Mouse (Mus musculus) cerebellum, adult 9-10 months (tissue): ENCODE measurements around the gene Fstl4.

Experiments
- DNase-seq: peaks from one replicate; pipeline ENCODE4 v3.0.0; 2022

Gene Fstl4

GRCm38 (mm10) chr11:52764461-52764893, at the start of gene Fstl4:
Gene Fstl4 (plus strand): TSS chr11:52764634.
- peak; percentile 47 for DNase-seq

- DNase-seq, result no peak
Observed at GRCm38 (mm10) chr11:52718570-52718969, 45.9 kb upstream of the Fstl4 start.

- DNase-seq, result no peak
Observed at GRCm38 (mm10) chr11:52721087-52721486, 43.3 kb upstream of the Fstl4 start.

GRCm38 (mm10) chr11:52722706-52723105, 41.7 kb upstream of the Fstl4 start:
- no peak for DNase-seq

- no peak for DNase-seq
Observed at GRCm38 (mm10) chr11:52726001-52726400, 38.4 kb upstream of the Fstl4 start.

GRCm38 (mm10) chr11:52728479-52728878, 36.0 kb upstream of the Fstl4 start:
- DNase-seq, result no peak

GRCm38 (mm10) chr11:52729890-52730289, 34.5 kb upstream of the Fstl4 start:
- no peak for DNase-seq

GRCm38 (mm10) chr11:52731979-52732378, 32.5 kb upstream of the Fstl4 start:
- no peak for DNase-seq

- DNase-seq, result no peak
Observed at GRCm38 (mm10) chr11:52734493-52735195, 29.8 kb upstream of the Fstl4 start.

- no peak for DNase-seq
Observed at GRCm38 (mm10) chr11:52739187-52739586, 25.2 kb upstream of the Fstl4 start.

GRCm38 (mm10) chr11:52740466-52740865, 24.0 kb upstream of the Fstl4 start:
- no peak for DNase-seq

GRCm38 (mm10) chr11:52743956-52744355, 20.5 kb upstream of the Fstl4 start:
- no peak for DNase-seq

- no peak for DNase-seq
Observed at GRCm38 (mm10) chr11:52744593-52745450, 19.6 kb upstream of the Fstl4 start.

- DNase-seq, result no peak
Observed at GRCm38 (mm10) chr11:52747206-52747605, 17.2 kb upstream of the Fstl4 start.

- no peak for DNase-seq
Observed at GRCm38 (mm10) chr11:52747766-52748456, 16.5 kb upstream of the Fstl4 start.

GRCm38 (mm10) chr11:52749988-52750387, 14.4 kb upstream of the Fstl4 start:
- DNase-seq, result no peak

GRCm38 (mm10) chr11:52752524-52752923, 11.9 kb upstream of the Fstl4 start:
- no peak for DNase-seq

GRCm38 (mm10) chr11:52753261-52753660, 11.2 kb upstream of the Fstl4 start:
- DNase-seq, result no peak

GRCm38 (mm10) chr11:52761800-52762199, 2.6 kb upstream of the Fstl4 start:
- DNase-seq, result no peak

GRCm38 (mm10) chr11:52764894-52765677, 652 bp downstream of the Fstl4 start:
- peak; percentile 5 for DNase-seq

- DNase-seq, result peak; percentile 62
Observed at GRCm38 (mm10) chr11:52765678-52766254, 1.3 kb downstream of the Fstl4 start.

- DNase-seq, result no peak
Observed at GRCm38 (mm10) chr11:52767921-52768320, 3.5 kb downstream of the Fstl4 start.
